Mouse (Mus musculus): ENCODE measurements around the gene Arhgef7.

- TF ChIP-seq CTCF (IDR thresholded peaks at IDR 0.05; ENCODE audit: control insufficient read depth, insufficient read depth, insufficient replicate concordance, low read depth, low read length): no peak
- TF ChIP-seq POLR2A (IDR thresholded peaks at IDR 0.05; ENCODE audit: control insufficient read depth, low read depth, low read length): no peak
Measured at GRCm38 (mm10) chr8:11696176-11696575, 31.3 kb upstream of the Arhgef7 start.
